In the genomic region with DNA sequence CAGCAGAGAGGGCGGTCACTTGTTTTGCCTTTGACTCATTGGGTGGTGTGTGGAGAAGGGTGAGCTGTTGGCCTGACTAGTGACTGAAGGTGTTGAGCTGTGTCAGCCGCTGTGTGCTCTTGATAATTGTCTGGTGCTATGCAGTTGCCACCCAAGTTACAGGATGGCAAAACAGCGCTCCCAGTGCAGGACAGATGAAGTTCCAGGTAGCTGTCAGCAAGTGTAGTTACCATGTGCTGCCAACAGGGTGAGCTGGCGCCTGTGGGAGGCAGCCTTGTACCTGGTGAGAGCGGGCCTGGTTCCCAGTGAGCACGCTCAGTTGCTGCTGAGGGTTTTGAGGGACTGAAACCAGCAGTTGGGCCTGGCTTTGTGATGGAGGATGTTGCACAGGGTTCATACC, we compare ENCODE assay signal across 8 mouse cellular contexts. TPM values are rescaled to one million over a fixed set of nuclear protein-coding genes. Genes with fewer than 3 reads are reported as not detected.
DNase-seq lines count a peak whose midpoint lies in the region; ATAC-seq and TF ChIP-seq lines count a peak whose summit lies in the region.

No protein-coding gene starts in this region.

- H3K27me3 ChIP-seq in liver, embryonic 14.5 days (ENCODE audit: control insufficient read depth, insufficient read depth, low read length) = no peaks in the 10 kb centered on the region
- H3K27me3 ChIP-seq in neural tube, embryonic 11.5 days (ENCODE audit: control insufficient read depth, insufficient read depth, low read length) = no peaks in the 10 kb centered on the region

- peak; percentile 86 for ATAC-seq in liver, embryonic 14.5 days (ENCODE audit: insufficient read depth)
- 0 out of 2 replicates have a peak, but pooled peaks have one; percentile 35 for ATAC-seq in neural tube, embryonic 11.5 days (ENCODE audit: insufficient read depth, low FRiP score, low TSS enrichment)

- H3K4me1 ChIP-seq in embryonic fibroblast, embryonic 13.5 days (ENCODE audit: control insufficient read depth, insufficient read depth, low read length) = no peaks in the 10 kb centered on the region
- H3K4me1 ChIP-seq in liver, embryonic 14.5 days (replicated peaks; ENCODE audit: control insufficient read depth in 2 of 2, insufficient read depth in 2 of 2, low read length in 1 of 2) = peaks cover 7 to 20% of the 10 kb centered on the region in 2 experiments
- H3K4me1 ChIP-seq in neural tube, embryonic 11.5 days (ENCODE audit: control insufficient read depth, insufficient read depth, low read length) = no peaks in the 10 kb centered on the region

- 0 out of 2 replicates have a peak, but pooled peaks have one; percentile 13 for TF ChIP-seq EP300 in liver, embryonic 14.5 days (IDR thresholded peaks at IDR 0.05; ENCODE audit: low read depth)

- no peak overlapping the region for H3K9ac ChIP-seq in liver, embryonic 14.5 days (replicated peaks)
- H3K9ac ChIP-seq in neural tube, embryonic 11.5 days (ENCODE audit: low read length) = no peak overlapping the region

- peaks cover 16% of the 10 kb centered on the region for H3K36me3 ChIP-seq in liver, embryonic 14.5 days (replicated peaks; ENCODE audit: control insufficient read depth, insufficient read depth, low read depth)
- H3K36me3 ChIP-seq in neural tube, embryonic 11.5 days (ENCODE audit: control insufficient read depth, insufficient read depth, low read length) = peaks cover 9% of the 10 kb centered on the region

- H3K9me3 ChIP-seq in liver, embryonic 14.5 days (ENCODE audit: control insufficient read depth, low read length) = no peaks in the 10 kb centered on the region
- no peaks in the 10 kb centered on the region for H3K9me3 ChIP-seq in neural tube, embryonic 11.5 days (ENCODE audit: control insufficient read depth, low read length)

- no peak overlapping the region for H3K27ac ChIP-seq in embryonic fibroblast, embryonic 13.5 days (ENCODE audit: insufficient read depth, low read length)
- peak overlapping the region; percentile 43 for H3K27ac ChIP-seq in liver, embryonic 14.5 days
- no peak overlapping the region for H3K27ac ChIP-seq in neural tube, embryonic 11.5 days (ENCODE audit: low read depth, low read length)

- TF ChIP-seq CTCF in embryonic fibroblast, embryonic 13.5 days (IDR thresholded peaks at IDR 0.05; ENCODE audit: borderline replicate concordance, insufficient read depth, low read length) = peak; percentile 72
- TF ChIP-seq CTCF in liver, embryonic 14.5 days (IDR thresholded peaks at IDR 0.05; ENCODE audit: low read depth) = peak; percentile 99

- 28% methylated on average over 6 of the region's 6 CpGs for WGBS in liver, embryonic 14.5 days (ENCODE audit: insufficient replicate concordance)
- 45% methylated on average over 6 of the region's 6 CpGs for WGBS in neural tube, embryonic 11.5 days

- H3K4me3 ChIP-seq in embryonic fibroblast, embryonic 13.5 days (ENCODE audit: insufficient read depth, low read length) = no peak overlapping the region
- H3K4me3 ChIP-seq in liver, embryonic 14.5 days (ENCODE audit: insufficient read depth in 1 of 2, low read depth in 2 of 2, low read length in 2 of 2) = no peak overlapping the region
- no peak overlapping the region for H3K4me3 ChIP-seq in neural tube, embryonic 11.5 days (ENCODE audit: low read depth, low read length)

- DNase-seq in ovary, postnatal 14 days (ENCODE audit: low spot score) = peak; percentile 42
- DNase-seq in ovary, adult 18-20 months (ENCODE audit: low spot score) = no peak
- DNase-seq in brain, adult 2 months (ENCODE audit: low read depth, low spot score) = peak; percentile 90
- DNase-seq in induced T-regulatory cell, adult 2 months (ENCODE audit: low read depth) = peak; percentile 85
- DNase-seq in liver, embryonic 14.5 days (ENCODE audit: low read depth in 3 of 3, low spot score in 3 of 3) = peak; percentile 58 to 74 (median 65)
- peak; percentile 56 for DNase-seq in neural tube, embryonic 11.5 days (ENCODE audit: low spot score)
- no peak for DNase-seq in layer of hippocampus, adult 11-12 months (ENCODE audit: low spot score)

- H3K4me2 ChIP-seq in liver, embryonic 14.5 days (ENCODE audit: low read depth) = no peak overlapping the region
- no peak overlapping the region for H3K4me2 ChIP-seq in neural tube, embryonic 11.5 days (ENCODE audit: low read depth)

- no peak for TF ChIP-seq POLR2A in embryonic fibroblast, embryonic 13.5 days (IDR thresholded peaks at IDR 0.05; ENCODE audit: low read depth, low read length)

RNA-seq across cellular contexts. Expression of a gene that starts 9.3 kb away (rescaled TPM):
- 138 and 151 TPM in 2 replicates for polyA plus RNA-seq in embryonic fibroblast, embryonic 13.5 days (2011; ENCODE audit: insufficient read length, low read depth, missing spikeins)
- 36.6 and 40.5 TPM in 2 replicates for polyA plus RNA-seq in liver, embryonic 14.5 days (2012; rRNA removed)
- 64.8 and 69.1 TPM in 2 replicates for polyA plus RNA-seq in liver, embryonic 14.5 days (2014; fragmentation: Nextera tagmentation; extraction: Ambion mirVana)
- 71.4 and 72.1 TPM in 2 replicates for polyA plus RNA-seq in neural tube, embryonic 11.5 days (2014; fragmentation: Nextera tagmentation; extraction: Ambion mirVana)

RNA-seq across cellular contexts. Expression of a gene that starts 15.1 kb away (rescaled TPM):
- polyA plus RNA-seq in embryonic fibroblast, embryonic 13.5 days (2011; ENCODE audit: insufficient read length, low read depth, missing spikeins) = 130 and 167 TPM in 2 replicates
- 74.1 and 109 TPM in 2 replicates for polyA plus RNA-seq in liver, embryonic 14.5 days (2012; rRNA removed)
- 82.5 and 87.7 TPM in 2 replicates for polyA plus RNA-seq in liver, embryonic 14.5 days (2014; fragmentation: Nextera tagmentation; extraction: Ambion mirVana)
- polyA plus RNA-seq in neural tube, embryonic 11.5 days (2014; fragmentation: Nextera tagmentation; extraction: Ambion mirVana) = 334 and 346 TPM in 2 replicates

RNA-seq across cellular contexts. Expression of a gene that starts 15.2 kb away (rescaled TPM):
- polyA plus RNA-seq in embryonic fibroblast, embryonic 13.5 days (2011; ENCODE audit: insufficient read length, low read depth, missing spikeins) = 31.7 and 53.4 TPM in 2 replicates
- polyA plus RNA-seq in liver, embryonic 14.5 days (2012; rRNA removed) = 0.09 TPM in 1 of 2 replicates, not detected in the other
- polyA plus RNA-seq in liver, embryonic 14.5 days (2014; fragmentation: Nextera tagmentation; extraction: Ambion mirVana) = not detected in 2 replicates
- 1.4 and 4.8 TPM in 2 replicates for polyA plus RNA-seq in neural tube, embryonic 11.5 days (2014; fragmentation: Nextera tagmentation; extraction: Ambion mirVana)

RNA-seq across cellular contexts. Expression of a gene that starts 31.3 kb away (rescaled TPM):
- 62.1 and 63.8 TPM in 2 replicates for polyA plus RNA-seq in embryonic fibroblast, embryonic 13.5 days (2011; ENCODE audit: insufficient read length, low read depth, missing spikeins)
- polyA plus RNA-seq in liver, embryonic 14.5 days (2012; rRNA removed) = 19.3 TPM in 2 replicates
- polyA plus RNA-seq in liver, embryonic 14.5 days (2014; fragmentation: Nextera tagmentation; extraction: Ambion mirVana) = 25.3 and 27.1 TPM in 2 replicates
- 65.9 and 66.0 TPM in 2 replicates for polyA plus RNA-seq in neural tube, embryonic 11.5 days (2014; fragmentation: Nextera tagmentation; extraction: Ambion mirVana)

Comparison
In these comparisons a context has a peak if more than half of its experiments do, and no peak if none do; other contexts are left out.
1. DNase-seq: peak in ovary, postnatal 14 days (single experiment), brain, adult 2 months (single experiment), induced T-regulatory cell, adult 2 months (single experiment), liver, embryonic 14.5 days (3 of 3) and neural tube, embryonic 11.5 days (single experiment); none in ovary, adult 18-20 months (single experiment) and layer of hippocampus, adult 11-12 months (single experiment).